Mouse (Mus musculus) cerebellum, adult 9-10 months (tissue): ENCODE results near the gene Olfr122.

Source experiments
- DNase-seq: peaks from one replicate; pipeline ENCODE4 v3.0.0; 2022

Olfr122 gene

GRCm38 (mm10) chr17:37768307-37768706, at the start of gene Olfr122:
Gene Olfr122 (plus strand): TSS chr17:37768607.
- DNase-seq: no peak

DNA sequence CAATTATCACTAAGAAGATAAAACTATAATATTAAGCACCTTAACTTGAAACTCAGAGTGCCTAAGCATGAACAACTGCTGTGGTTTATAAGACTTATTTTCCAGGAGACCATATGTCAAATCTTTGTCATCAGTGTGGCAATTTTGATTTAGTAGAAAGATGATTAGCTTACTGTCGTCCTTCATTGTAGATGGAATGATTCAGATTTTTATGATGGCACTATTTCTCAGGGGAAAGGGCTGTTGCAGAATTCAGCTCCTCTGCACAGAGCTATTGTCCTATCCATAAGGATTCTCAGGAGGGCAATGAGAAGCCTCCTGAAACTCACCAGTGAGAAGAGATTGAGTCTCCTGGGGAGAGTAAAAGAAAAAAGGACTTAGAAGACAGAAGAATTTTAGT, 46.9 kb upstream of the Olfr122 start, which contains the start of gene Olfr120:
Gene Olfr120 (plus strand): TSS at position 301 of the 400 bp plus-strand sequence.
- DNase-seq: no peak

DNA sequence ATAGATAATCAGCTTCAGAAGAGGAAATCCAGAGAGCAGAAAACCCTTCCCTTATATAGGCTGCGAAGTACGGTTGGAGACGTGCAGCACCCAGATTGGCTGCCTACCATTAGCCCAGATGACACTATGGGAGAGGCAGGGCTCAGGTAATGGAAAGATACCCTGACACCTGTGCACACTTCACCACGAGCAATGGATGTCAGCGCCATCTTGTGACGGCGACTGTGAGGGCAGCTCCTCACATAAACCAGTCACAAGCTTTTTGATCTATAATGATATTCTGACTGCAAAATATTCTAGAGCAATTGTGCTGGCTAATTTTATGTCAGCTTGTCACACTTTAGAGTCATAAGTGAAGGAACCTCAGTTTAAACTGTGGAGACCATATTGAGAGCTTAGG, 30.3 kb upstream of the Olfr122 start:
- DNase-seq: no peak

DNA sequence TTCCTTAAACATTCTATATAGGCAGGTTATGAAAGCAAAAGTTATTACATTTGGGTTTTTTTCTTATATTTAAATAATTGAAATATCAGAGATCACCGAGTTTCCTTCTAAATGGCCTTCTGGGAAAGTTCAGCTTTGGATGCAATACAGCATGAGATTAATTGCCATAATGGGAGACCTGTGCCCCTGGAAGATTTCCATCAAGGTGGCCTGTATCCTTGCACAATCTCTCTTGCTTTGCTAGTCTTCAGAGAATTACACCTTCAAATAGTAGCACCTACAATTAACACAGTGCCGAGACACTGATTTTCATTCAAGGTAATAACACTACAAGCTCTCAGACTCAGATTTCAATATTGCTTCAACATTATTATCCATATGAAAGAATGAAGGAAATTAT, 24.8 kb downstream of the Olfr122 start, which contains the start of gene Olfr123:
Gene Olfr123 (plus strand): TSS at position 301 of the 400 bp plus-strand sequence.
- no peak for DNase-seq

DNA sequence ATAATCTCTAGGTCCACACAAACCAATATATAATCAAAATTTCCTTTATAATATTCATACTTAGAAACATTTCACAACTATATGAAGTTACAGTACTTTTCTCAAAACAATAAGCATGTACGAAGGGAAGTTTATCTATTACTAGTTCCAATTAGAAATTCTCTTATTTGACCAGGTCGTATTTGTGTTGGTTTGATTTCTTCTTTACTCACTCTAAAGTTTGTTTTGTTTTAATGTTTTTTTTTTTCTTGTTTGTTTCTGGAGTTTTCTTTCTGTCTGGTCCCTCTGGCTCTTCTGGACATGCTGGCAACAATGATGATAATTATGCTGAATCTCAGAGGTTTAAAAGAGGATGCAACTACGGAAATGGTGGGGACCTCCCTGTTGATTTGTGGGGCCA, 31.2 kb downstream of the Olfr122 start, which contains the start of gene Olfr124:
Gene Olfr124 (plus strand): TSS at position 301 of the 400 bp plus-strand sequence.
- no peak for DNase-seq
